Mouse (Mus musculus): ENCODE data around the gene Acot3.
A peak's percentile ranks its signal among the peaks of the same experiment; 100 is the strongest.
"Not testable (repeated sequence)": the region's sequence is repeated elsewhere in the genome, so short reads cannot be mapped to it uniquely, and the experiment has no call there.

The Acot3 gene

GRCm38 (mm10) chr12:84051937-84052474 is at the start of gene Acot3:
Acot3 (plus strand) TSS chr12:84052144.
- no peak for DNase-seq

- no peak for DNase-seq
These were observed 48.1 kb upstream of the Acot3 start for GRCm38 (mm10) chr12:84003866-84004265.

GRCm38 (mm10) chr12:84008251-84008650 is 43.7 kb upstream of the Acot3 start:
- no peak for DNase-seq

GRCm38 (mm10) chr12:84008729-84009128 is 43.2 kb upstream of the Acot3 start:
- no peak for DNase-seq

- peak; percentile 9 to 13 for DNase-seq
These were observed 42.6 kb upstream of the Acot3 start, which contains the start of gene Acot1 for GRCm38 (mm10) chr12:84009171-84009965. Acot1 (plus strand) TSS chr12:84009490.

- no peak for DNase-seq
These were observed 41.7 kb upstream of the Acot3 start for GRCm38 (mm10) chr12:84010201-84010600.

GRCm38 (mm10) chr12:84011251-84012040 is 40.5 kb upstream of the Acot3 start:
- peak in 1 of 2 experiments; percentile 3 for DNase-seq

- DNase-seq, result no peak
These were observed 38.8 kb upstream of the Acot3 start for GRCm38 (mm10) chr12:84013130-84013529.

GRCm38 (mm10) chr12:84013701-84014100 is 38.2 kb upstream of the Acot3 start:
- no peak for DNase-seq

GRCm38 (mm10) chr12:84020528-84020927 is 31.4 kb upstream of the Acot3 start:
- not testable (repeated sequence) for DNase-seq

GRCm38 (mm10) chr12:84022266-84022665 is 29.7 kb upstream of the Acot3 start:
- DNase-seq, result not testable (repeated sequence)

GRCm38 (mm10) chr12:84023052-84023745 is 28.7 kb upstream of the Acot3 start:
- DNase-seq, result no peak

- no peak for DNase-seq
These were observed 26.1 kb upstream of the Acot3 start for GRCm38 (mm10) chr12:84025888-84026287.

GRCm38 (mm10) chr12:84028328-84028727 is 23.6 kb upstream of the Acot3 start:
- not testable (repeated sequence) for DNase-seq

GRCm38 (mm10) chr12:84029043-84029442 is 22.9 kb upstream of the Acot3 start:
- DNase-seq, result not testable (repeated sequence)

GRCm38 (mm10) chr12:84030659-84031332 is 21.1 kb upstream of the Acot3 start:
- DNase-seq, result peak; percentile 16 to 28

GRCm38 (mm10) chr12:84032854-84033253 is 19.1 kb upstream of the Acot3 start:
- no peak for DNase-seq

- DNase-seq, result not testable (repeated sequence)
These were observed 18.6 kb upstream of the Acot3 start for GRCm38 (mm10) chr12:84033302-84033701.

GRCm38 (mm10) chr12:84034108-84034507 is 17.8 kb upstream of the Acot3 start:
- no peak for DNase-seq

GRCm38 (mm10) chr12:84038241-84038640 is 13.7 kb upstream of the Acot3 start, which contains the start of gene Acot4:
Acot4 (plus strand) TSS chr12:84038379.
- DNase-seq, result not testable (repeated sequence)

- DNase-seq, result not testable (repeated sequence)
These were observed 13.2 kb upstream of the Acot3 start, which contains the start of gene Gm49366 for GRCm38 (mm10) chr12:84038691-84039111. Gm49366 (plus strand) TSS chr12:84038935.

- DNase-seq, result no peak
These were observed 9.7 kb upstream of the Acot3 start for GRCm38 (mm10) chr12:84042248-84042647.
